Mouse (Mus musculus): ENCODE measurements around the gene Pde6h. TPM values are rescaled to one million over a fixed set of nuclear protein-coding genes. Genes with fewer than 3 reads are reported as not detected.

Gene Pde6h
- total and polyA plus RNA-seq, 2 experiments from 2014 or later = 1.3 TPM; not detected in 1

DNA sequence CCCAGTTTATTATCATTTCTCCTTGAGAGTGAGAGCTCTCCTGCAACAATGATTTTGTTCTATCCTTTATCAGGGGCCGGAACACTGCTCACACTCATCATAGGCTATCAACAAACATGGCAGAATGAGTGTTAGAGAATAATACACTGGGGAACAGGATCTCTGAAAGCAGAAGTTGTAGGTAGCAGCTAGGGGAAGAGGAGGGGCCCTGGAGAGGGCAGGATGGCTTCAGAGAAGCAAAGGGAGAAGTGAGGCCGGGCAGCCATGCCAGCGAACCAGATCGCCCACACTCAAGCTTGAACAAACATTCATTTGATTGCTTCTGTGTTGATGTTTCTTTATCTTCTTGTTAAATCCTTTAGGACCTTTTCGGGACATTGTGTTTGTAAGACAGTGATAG is 22.6 kb downstream of the Pde6h start:
- no peaks in the 10 kb centered on the region for H3K27me3 ChIP-seq (ENCODE audit: insufficient read depth, low read length)
- WGBS = 90% methylated on average over 5 of the region's 5 CpGs

GRCm38 (mm10) chr6:136946943-136947342 is 23.3 kb downstream of the Pde6h start:
- Histone ChIP-seq H3K36me3 (ENCODE audit: insufficient read depth, low read length) (no peaks in the 10 kb centered on the region), H3K9me3 (ENCODE audit: low read length) (no peaks in the 10 kb centered on the region), H3K27ac (no peak overlapping the region), H3K4me1 (ENCODE audit: insufficient read depth, low read length) (no peaks in the 10 kb centered on the region), H3K27me3 (ENCODE audit: insufficient read depth, low read length) (no peaks in the 10 kb centered on the region), H3K9ac (replicated peaks; ENCODE audit: low read length) (no peak overlapping the region), H3K4me3 (ENCODE audit: low read length) (no peak overlapping the region), H3K4me2 (ENCODE audit: low read depth, low read length) (no peak overlapping the region)
- WGBS = 27% methylated on average over 9 of the region's 9 CpGs
- no peak for TF ChIP-seq CTCF (IDR thresholded peaks at IDR 0.05; ENCODE audit: low read depth)
- ATAC-seq (peak; percentile 70; the same call in 1 of the 2 replicates), DNase-seq (ENCODE audit: low spot score) (no peak)

More for the DNA sequence above, 22.6 kb downstream of the Pde6h start:
- no peak for DNase-seq (ENCODE audit: low spot score)
- Histone ChIP-seq H3K36me3 (ENCODE audit: insufficient read depth, low read length) (no peaks in the 10 kb centered on the region), H3K4me2 (ENCODE audit: low read depth, low read length) (no peak overlapping the region), H3K9ac (replicated peaks; ENCODE audit: low read length) (no peak overlapping the region), H3K4me1 (ENCODE audit: insufficient read depth, low read length) (no peaks in the 10 kb centered on the region), H3K9me3 (ENCODE audit: low read length) (no peaks in the 10 kb centered on the region), H3K27ac (no peak overlapping the region), H3K4me3 (ENCODE audit: low read length) (no peak overlapping the region)
- no peak for ATAC-seq
- no peak for TF ChIP-seq CTCF (IDR thresholded peaks at IDR 0.05; ENCODE audit: low read depth)

DNA sequence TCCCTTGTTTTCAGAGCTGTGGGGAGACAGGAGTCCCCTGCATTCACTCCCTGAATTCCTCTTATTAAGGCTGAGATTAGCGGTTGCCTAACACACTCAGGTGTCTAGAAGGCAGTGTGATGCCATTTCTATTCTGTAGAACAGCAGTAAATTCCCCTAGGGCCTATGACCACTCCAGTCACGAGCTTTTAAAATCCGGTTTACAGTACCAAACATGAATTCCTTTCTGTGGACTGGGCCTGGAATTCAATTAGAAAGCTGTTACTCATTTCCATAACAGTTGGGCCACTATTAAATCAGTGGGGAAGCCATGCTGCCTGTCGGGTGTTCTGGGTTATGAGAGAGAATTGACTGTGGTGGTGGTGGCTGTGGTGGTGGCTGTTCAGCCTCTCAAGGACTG is 24.1 kb downstream of the Pde6h start:
- no peak overlapping the region for H3K4me2 ChIP-seq (ENCODE audit: low read depth, low read length)

DNA sequence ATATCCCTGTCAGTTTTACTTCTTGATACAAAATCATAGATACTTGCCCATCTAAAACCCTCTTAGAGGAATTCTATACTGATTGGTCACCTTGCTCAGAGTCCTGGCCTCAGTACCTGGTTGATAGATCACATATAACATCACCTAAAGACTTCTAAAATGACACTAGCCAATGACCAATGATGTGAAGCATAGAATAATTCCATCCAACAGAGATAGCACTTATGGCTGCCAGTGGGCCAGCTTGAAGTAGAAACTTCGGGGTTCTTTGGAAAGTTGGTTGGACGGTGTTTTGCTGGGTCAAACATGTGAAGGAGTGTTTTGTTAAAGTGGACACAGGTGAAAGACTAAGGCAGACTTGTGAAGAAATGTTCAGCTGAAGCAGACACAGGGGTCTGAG is 26.5 kb downstream of the Pde6h start:
- WGBS = 98% methylated on average over 2 of the region's 2 CpGs

More for the DNA sequence above, 24.1 kb downstream of the Pde6h start:
- Histone ChIP-seq H3K27ac (no peak overlapping the region), H3K36me3 (ENCODE audit: insufficient read depth, low read length) (no peaks in the 10 kb centered on the region), H3K9ac (replicated peaks; ENCODE audit: low read length) (no peak overlapping the region), H3K4me3 (ENCODE audit: low read length) (no peak overlapping the region), H3K27me3 (ENCODE audit: insufficient read depth, low read length) (no peaks in the 10 kb centered on the region), H3K4me1 (ENCODE audit: insufficient read depth, low read length) (no peaks in the 10 kb centered on the region), H3K9me3 (ENCODE audit: low read length) (no peaks in the 10 kb centered on the region)
- no peak for ATAC-seq
- TF ChIP-seq CTCF (IDR thresholded peaks at IDR 0.05; ENCODE audit: low read depth) = no peak
- WGBS = 38% methylated on average over 4 of the region's 4 CpGs
- no peak for DNase-seq (ENCODE audit: low spot score)

DNA sequence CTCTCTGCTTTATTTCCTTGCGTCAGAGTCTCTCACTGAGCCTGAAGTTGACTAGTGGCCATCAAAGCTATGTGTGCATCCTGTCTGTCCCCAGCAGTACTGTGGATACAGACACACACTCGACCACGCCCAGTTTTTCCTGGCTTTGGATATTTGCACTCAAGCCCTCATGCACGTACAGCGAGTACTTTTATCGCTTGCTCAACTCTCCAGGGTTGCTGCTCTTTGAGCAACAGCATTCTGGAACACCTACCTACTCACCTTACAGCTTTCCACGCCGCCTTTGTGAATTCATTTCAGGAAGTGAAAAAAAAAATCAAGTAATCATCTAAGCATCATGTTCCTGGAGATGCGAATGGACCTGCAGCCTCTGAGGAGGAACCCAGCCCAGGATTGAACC is 29.3 kb downstream of the Pde6h start:
- H3K9me3 ChIP-seq (ENCODE audit: low read length) = no peaks in the 10 kb centered on the region
- no peaks in the 10 kb centered on the region for H3K36me3 ChIP-seq (ENCODE audit: insufficient read depth, low read length)
- TF ChIP-seq CTCF (IDR thresholded peaks at IDR 0.05; ENCODE audit: low read depth) = no peak
- no peak overlapping the region for H3K4me3 ChIP-seq (ENCODE audit: low read length)
- no peak overlapping the region for H3K9ac ChIP-seq (replicated peaks; ENCODE audit: low read length)
- H3K4me1 ChIP-seq (ENCODE audit: insufficient read depth, low read length) = no peaks in the 10 kb centered on the region
- 93% methylated on average over 9 of the region's 9 CpGs for WGBS
- H3K4me2 ChIP-seq (ENCODE audit: low read depth, low read length) = no peak overlapping the region
- no peak overlapping the region for H3K27ac ChIP-seq
- DNase-seq (ENCODE audit: low spot score) = no peak
- no peaks in the 10 kb centered on the region for H3K27me3 ChIP-seq (ENCODE audit: insufficient read depth, low read length)
- ATAC-seq = no peak

More for the DNA sequence above, 26.5 kb downstream of the Pde6h start:
- Histone ChIP-seq H3K4me1 (ENCODE audit: insufficient read depth, low read length) (no peaks in the 10 kb centered on the region), H3K9ac (replicated peaks; ENCODE audit: low read length) (no peak overlapping the region), H3K9me3 (ENCODE audit: low read length) (no peaks in the 10 kb centered on the region), H3K27ac (no peak overlapping the region), H3K4me3 (ENCODE audit: low read length) (no peak overlapping the region), H3K27me3 (ENCODE audit: insufficient read depth, low read length) (no peaks in the 10 kb centered on the region), H3K4me2 (ENCODE audit: low read depth, low read length) (no peak overlapping the region), H3K36me3 (ENCODE audit: insufficient read depth, low read length) (no peaks in the 10 kb centered on the region)
- TF ChIP-seq CTCF (IDR thresholded peaks at IDR 0.05; ENCODE audit: low read depth) = no peak
- ATAC-seq (no peak), DNase-seq (ENCODE audit: low spot score) (no peak)

DNA sequence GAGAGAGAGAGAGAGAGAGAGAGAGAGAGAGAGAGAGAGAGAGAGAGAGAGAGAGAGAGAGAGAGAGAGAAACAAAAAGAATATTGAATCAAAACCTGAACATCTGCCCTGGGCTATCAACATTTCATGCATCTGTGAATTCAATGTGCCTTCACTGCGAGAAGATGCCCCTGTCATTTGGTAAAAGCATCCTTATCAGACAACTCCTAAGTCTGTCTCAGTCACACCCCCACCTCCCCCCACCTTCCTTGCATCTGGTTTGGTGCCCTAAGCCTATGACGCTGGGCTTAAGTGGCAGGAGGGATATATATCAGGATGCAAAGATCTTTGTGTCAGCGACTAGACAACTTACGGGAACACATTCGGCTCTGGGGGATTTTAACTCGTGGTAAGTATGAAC is 30.6 kb downstream of the Pde6h start:
- no peak overlapping the region for H3K27ac ChIP-seq
- 79% methylated on average over 6 of the region's 6 CpGs for WGBS
- H3K36me3 ChIP-seq (ENCODE audit: insufficient read depth, low read length) = no peaks in the 10 kb centered on the region
- H3K9me3 ChIP-seq (ENCODE audit: low read length) = no peaks in the 10 kb centered on the region
- no peak for ATAC-seq
- DNase-seq (ENCODE audit: low spot score) = no peak
- no peak overlapping the region for H3K4me3 ChIP-seq (ENCODE audit: low read length)
- H3K4me1 ChIP-seq (ENCODE audit: insufficient read depth, low read length) = no peaks in the 10 kb centered on the region
- H3K4me2 ChIP-seq (ENCODE audit: low read depth, low read length) = no peak overlapping the region
- TF ChIP-seq CTCF (IDR thresholded peaks at IDR 0.05; ENCODE audit: low read depth) = no peak
- H3K9ac ChIP-seq (replicated peaks; ENCODE audit: low read length) = no peak overlapping the region
- no peaks in the 10 kb centered on the region for H3K27me3 ChIP-seq (ENCODE audit: insufficient read depth, low read length)

DNA sequence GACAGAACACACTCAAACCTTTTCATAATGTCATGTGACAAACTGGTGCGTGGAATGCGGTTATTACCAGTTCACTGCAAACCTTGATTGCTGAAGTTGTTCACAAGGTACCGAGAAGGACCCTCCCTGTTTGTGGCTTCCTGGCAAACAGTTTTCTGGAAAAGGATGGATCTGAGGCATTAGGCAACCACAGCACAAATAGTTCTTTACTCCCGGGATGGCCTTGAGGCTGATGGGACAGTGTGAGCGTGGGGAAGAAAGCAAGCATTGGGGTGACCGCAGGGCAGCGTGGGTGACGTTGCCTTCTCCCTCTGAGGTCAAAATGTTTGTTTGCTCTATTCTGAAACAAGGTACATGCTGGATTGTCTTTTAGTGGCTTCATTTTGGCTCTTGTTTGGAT is 31.1 kb downstream of the Pde6h start:
- WGBS = 92% methylated on average over 8 of the region's 8 CpGs
- H3K4me3 ChIP-seq (ENCODE audit: low read length) = no peak overlapping the region
- ATAC-seq (no peak), DNase-seq (ENCODE audit: low spot score) (no peak)
- no peak overlapping the region for H3K4me2 ChIP-seq (ENCODE audit: low read depth, low read length)
- H3K36me3 ChIP-seq (ENCODE audit: insufficient read depth, low read length) = no peaks in the 10 kb centered on the region
- no peaks in the 10 kb centered on the region for H3K4me1 ChIP-seq (ENCODE audit: insufficient read depth, low read length)
- H3K27ac ChIP-seq = no peak overlapping the region
- no peak overlapping the region for H3K9ac ChIP-seq (replicated peaks; ENCODE audit: low read length)
- no peaks in the 10 kb centered on the region for H3K27me3 ChIP-seq (ENCODE audit: insufficient read depth, low read length)
- no peaks in the 10 kb centered on the region for H3K9me3 ChIP-seq (ENCODE audit: low read length)
- no peak for TF ChIP-seq CTCF (IDR thresholded peaks at IDR 0.05; ENCODE audit: low read depth)

Measured in hindbrain, postnatal 0 days (tissue).